In genomic region chr2:34742675-34743074, GRCm38 (mm10) we compare ENCODE assay signal across 15 mouse cellular contexts.
"Had no signal": no experiment of that assay in that cellular context is flagged by ENCODE, and none has a peak within 500 bp of the region (broad histone marks: within the 10 kb centered on the region; RNA-seq: fewer than 3 reads in every experiment).

No protein-coding gene starts in this region.

- ATAC-seq: intestine, embryonic 16.5 days; midbrain, embryonic 15.5 days had no signal

- H3K4me1 ChIP-seq: kidney, embryonic 15.5 days; limb, embryonic 12.5 days; lung, embryonic 15.5 days; midbrain, embryonic 10.5 days; midbrain, embryonic 15.5 days; neural tube, embryonic 13.5 days had no signal

- H3K36me3 ChIP-seq: midbrain, embryonic 15.5 days; stomach, embryonic 15.5 days had no signal

- DNase-seq: kidney, adult 2 months; kidney, postnatal 14 days; retina, postnatal 1 day; right cerebral cortex, postnatal 4 days; spleen, adult 18-20 months; thymus, adult 2 months; thymus, postnatal 25 days had no signal

- H3K9ac ChIP-seq: kidney, embryonic 15.5 days; limb, embryonic 12.5 days; lung, embryonic 15.5 days; midbrain, embryonic 15.5 days; neural tube, embryonic 13.5 days; stomach, embryonic 15.5 days had no signal

- H3K9me3 ChIP-seq: kidney, embryonic 15.5 days; limb, embryonic 12.5 days; lung, embryonic 15.5 days; midbrain, embryonic 10.5 days; midbrain, embryonic 15.5 days; neural tube, embryonic 13.5 days; stomach, embryonic 15.5 days had no signal

- H3K27me3 ChIP-seq: kidney, embryonic 15.5 days; limb, embryonic 12.5 days; lung, embryonic 15.5 days; midbrain, embryonic 15.5 days; neural tube, embryonic 13.5 days; stomach, embryonic 15.5 days had no signal

- H3K4me3 ChIP-seq: kidney, embryonic 15.5 days; limb, embryonic 12.5 days; lung, embryonic 15.5 days; midbrain, embryonic 10.5 days; midbrain, embryonic 15.5 days; neural tube, embryonic 13.5 days; stomach, embryonic 15.5 days had no signal

- H3K4me2 ChIP-seq: kidney, embryonic 15.5 days; limb, embryonic 12.5 days; lung, embryonic 15.5 days; midbrain, embryonic 15.5 days; neural tube, embryonic 13.5 days; stomach, embryonic 15.5 days had no signal

- H3K27ac ChIP-seq: kidney, embryonic 15.5 days; limb, embryonic 12.5 days; lung, embryonic 15.5 days; midbrain, embryonic 10.5 days; midbrain, embryonic 15.5 days; neural tube, embryonic 13.5 days; stomach, embryonic 15.5 days had no signal
